ENCODE assay signal across 14 mouse cellular contexts in genomic region chr3:97037119-97037518, GRCm38 (mm10).
A peak's percentile ranks its signal among the peaks of the same experiment; 100 is the strongest.
DNase-seq lines count a peak whose midpoint lies in the region; ATAC-seq lines count a peak whose summit lies in the region.
"Had no signal": no experiment of that assay in that cellular context is flagged by ENCODE, and none has a peak within 500 bp of the region (broad histone marks: within the 10 kb centered on the region; RNA-seq: fewer than 3 reads in every experiment).

No protein-coding gene starts in this region.

- DNase-seq in hindbrain, embryonic 11.5 days (ENCODE audit: low spot score): no peak
- DNase-seq in layer of hippocampus, adult 9-10 months (ENCODE audit: low spot score): peak; percentile 26
- DNase-seq in lung, postnatal 36 days: peak; percentile 73
- DNase-seq in ovary, postnatal 36 days (ENCODE audit: low spot score): no peak
- DNase-seq in embryo, embryonic 10 days (ENCODE audit: low spot score): no peak
- DNase-seq: adrenal gland, postnatal 25 days; cerebellum, adult 11-12 months; kidney, postnatal 36 days; right cerebral cortex, postnatal 4 days had no signal

- H3K9ac ChIP-seq in hindbrain, embryonic 12.5 days: no peak overlapping the region
- no peak overlapping the region for H3K9ac ChIP-seq in hindbrain, embryonic 11.5 days (ENCODE audit: low read depth, low read length)
- H3K9ac ChIP-seq in forebrain, embryonic 16.5 days (replicated peaks; ENCODE audit: low read depth, low read length): no peak overlapping the region
- H3K9ac ChIP-seq: intestine, embryonic 15.5 days; limb, embryonic 12.5 days; lung, embryonic 15.5 days had no signal

- no peaks in the 10 kb centered on the region for H3K27me3 ChIP-seq in hindbrain, embryonic 12.5 days
- H3K27me3 ChIP-seq in hindbrain, embryonic 11.5 days (ENCODE audit: control insufficient read depth, insufficient read depth, low read length): no peaks in the 10 kb centered on the region
- H3K27me3 ChIP-seq in forebrain, embryonic 16.5 days (replicated peaks; ENCODE audit: control insufficient read depth, insufficient read depth, low read length): no peaks in the 10 kb centered on the region
- H3K27me3 ChIP-seq: intestine, embryonic 15.5 days; lung, embryonic 15.5 days had no signal

- no peak overlapping the region for H3K27ac ChIP-seq in hindbrain, embryonic 12.5 days
- no peak overlapping the region for H3K27ac ChIP-seq in hindbrain, embryonic 11.5 days (ENCODE audit: low read depth, low read length)
- H3K27ac ChIP-seq in forebrain, embryonic 16.5 days (ENCODE audit: low read length): no peak overlapping the region
- H3K27ac ChIP-seq: intestine, embryonic 15.5 days; limb, embryonic 12.5 days; lung, embryonic 15.5 days had no signal

- H3K4me1 ChIP-seq in hindbrain, embryonic 12.5 days: peaks cover 5% of the 10 kb centered on the region
- no peaks in the 10 kb centered on the region for H3K4me1 ChIP-seq in hindbrain, embryonic 11.5 days (replicated peaks; ENCODE audit: control insufficient read depth, insufficient read depth, low read length)
- H3K4me1 ChIP-seq in forebrain, embryonic 16.5 days (replicated peaks; ENCODE audit: control insufficient read depth, insufficient read depth, low read length): 0 out of 2 replicates have a peak, but pooled peaks cover 8% of the 10 kb centered on the region

- no peaks in the 10 kb centered on the region for H3K9me3 ChIP-seq in hindbrain, embryonic 12.5 days (replicated peaks)
- H3K9me3 ChIP-seq in hindbrain, embryonic 11.5 days (ENCODE audit: control insufficient read depth, low read length): no peaks in the 10 kb centered on the region
- no peaks in the 10 kb centered on the region for H3K9me3 ChIP-seq in forebrain, embryonic 16.5 days (ENCODE audit: control insufficient read depth, low read length)
- H3K9me3 ChIP-seq: intestine, embryonic 15.5 days; limb, embryonic 12.5 days; lung, embryonic 15.5 days had no signal

- ATAC-seq in hindbrain, embryonic 12.5 days (ENCODE audit: low FRiP score): peak; percentile 38; the same call in 1 of the 2 replicates
- no peak for ATAC-seq in hindbrain, embryonic 11.5 days (ENCODE audit: low FRiP score)
- ATAC-seq in forebrain, embryonic 16.5 days: peak; percentile 85
- ATAC-seq: intestine, embryonic 15.5 days had no signal

- H3K4me2 ChIP-seq in hindbrain, embryonic 12.5 days (replicated peaks): no peak overlapping the region
- H3K4me2 ChIP-seq in hindbrain, embryonic 11.5 days (replicated peaks; ENCODE audit: low read depth, low read length): no peak overlapping the region
- H3K4me2 ChIP-seq in forebrain, embryonic 16.5 days (ENCODE audit: low read length): no peak overlapping the region
- H3K4me2 ChIP-seq: intestine, embryonic 15.5 days; limb, embryonic 12.5 days; lung, embryonic 15.5 days had no signal

- no peaks in the 10 kb centered on the region for H3K36me3 ChIP-seq in hindbrain, embryonic 12.5 days
- no peaks in the 10 kb centered on the region for H3K36me3 ChIP-seq in hindbrain, embryonic 11.5 days (ENCODE audit: control insufficient read depth, insufficient read depth, low read length)
- H3K36me3 ChIP-seq in forebrain, embryonic 16.5 days (ENCODE audit: control insufficient read depth, insufficient read depth): no peaks in the 10 kb centered on the region
- H3K36me3 ChIP-seq: intestine, embryonic 15.5 days; limb, embryonic 12.5 days; lung, embryonic 15.5 days had no signal

- no peak overlapping the region for H3K4me3 ChIP-seq in hindbrain, embryonic 12.5 days
- no peak overlapping the region for H3K4me3 ChIP-seq in hindbrain, embryonic 11.5 days (ENCODE audit: low read depth, low read length)
- H3K4me3 ChIP-seq in forebrain, embryonic 16.5 days (replicated peaks; ENCODE audit: low read length): no peak overlapping the region
- H3K4me3 ChIP-seq: intestine, embryonic 15.5 days; limb, embryonic 12.5 days; lung, embryonic 15.5 days had no signal

- WGBS in hindbrain, embryonic 12.5 days: 43% methylated on average over 6 of the region's 6 CpGs
- 56% methylated on average over 6 of the region's 6 CpGs for WGBS in hindbrain, embryonic 11.5 days
- WGBS in forebrain, embryonic 16.5 days: 12% methylated on average over 6 of the region's 6 CpGs

Comparison
In these comparisons a context has a peak if more than half of its experiments do, and no peak if none do; other contexts are left out.
1. DNase-seq: peak in layer of hippocampus, adult 9-10 months (single experiment) and lung, postnatal 36 days (single experiment); none in hindbrain, embryonic 11.5 days (single experiment), ovary, postnatal 36 days (single experiment) and embryo, embryonic 10 days (single experiment).